Mouse (Mus musculus) liver, embryonic 14.5 days (tissue): ENCODE measurements around the gene Klk1b16. TPM values are rescaled to one million over a fixed set of nuclear protein-coding genes. Genes with fewer than 3 reads are reported as not detected.
"Not testable (repeated sequence)": the region's sequence is repeated elsewhere in the genome, so short reads cannot be mapped to it uniquely, and the experiment has no call there.

Experiments
- ATAC-seq: fragments of 200-750 bp; cut with Nextera tagmentation; 2 replicates; pipeline ENCODE4 v1.8.0; 2017; ENCODE audit warnings: moderate number of reproducible peaks, mild to moderate bottlenecking, moderate library complexity; ENCODE audit not compliant: insufficient read depth
- DNase-seq, 3 experiments: peaks; one replicate each; pipeline ENCODE4 v3.0.0-alpha.2; 2012 to 2013; ENCODE audit warnings: low read depth in 3 of 3, low spot score in 3 of 3
- H3K27ac ChIP-seq: fragments of 300-500 bp; sonication (generic); 2 replicates; pipeline ENCODE4 v1.5.1; 2014; ENCODE audit warnings: moderate library complexity, mild to moderate bottlenecking, control low read depth, inconsistent platforms
- H3K27me3 ChIP-seq: fragments of 300-500 bp; sonication (generic); 2 replicates; pipeline ENCODE4 v1.6.1; 2014; ENCODE audit warnings: mild to moderate bottlenecking, low read length, moderate library complexity; ENCODE audit not compliant: control insufficient read depth, insufficient read depth
- H3K36me3 ChIP-seq: fragments of 300-500 bp; sonication (generic); replicated peaks from 2 replicates; pipeline ENCODE4 v1.6.1; 2014; ENCODE audit warnings: low read depth; ENCODE audit not compliant: control insufficient read depth, insufficient read depth
- H3K4me1 ChIP-seq, 2 experiments: fragments of 200-500 bp in 1 of 2; fragments of 300-500 bp in 1 of 2; sonication (generic) in 1 of 2; replicated peaks; 2 replicates each; pipeline ENCODE4 v1.6.1; 2012 to 2014; ENCODE audit warnings: antibody characterized with exemption in 1 of 2, inconsistent platforms in 1 of 2, low read length in 1 of 2; ENCODE audit not compliant: control insufficient read depth in 2 of 2, insufficient read depth in 2 of 2
- H3K4me2 ChIP-seq: fragments of 300-500 bp; sonication (generic); 2 replicates; pipeline ENCODE4 v1.6.1; 2014; ENCODE audit warnings: low read depth, mild to moderate bottlenecking, control low read depth, moderate library complexity
- H3K4me3 ChIP-seq, 2 experiments: fragments of 200-500 bp in 1 of 2; fragments of 300-500 bp in 1 of 2; sonication (generic) in 1 of 2; 2 replicates each; pipeline ENCODE4 v1.5.1; 2012 to 2014; ENCODE audit warnings: low read depth in 2 of 2, low read length in 2 of 2, mild to moderate bottlenecking in 2 of 2, control low read depth in 1 of 2, inconsistent platforms in 1 of 2, moderate library complexity in 1 of 2; ENCODE audit not compliant: insufficient read depth in 1 of 2
- H3K9ac ChIP-seq: fragments of 300-500 bp; sonication (generic); replicated peaks from 2 replicates; pipeline ENCODE4 v1.6.1; 2014; ENCODE audit warnings: mild to moderate bottlenecking, control low read depth, moderate library complexity
- H3K9me3 ChIP-seq: fragments of 300-500 bp; sonication (generic); 2 replicates; pipeline ENCODE4 v1.6.1; 2016; ENCODE audit warnings: low read length, mixed read lengths; ENCODE audit not compliant: control insufficient read depth
- CTCF ChIP-seq: IDR thresholded peaks from 2 replicates; pipeline ENCODE4 v1.5.1; 2016; ENCODE audit warnings: antibody characterized with exemption, low read depth, control low read depth
- EP300 ChIP-seq: IDR thresholded peaks from 2 replicates; pipeline ENCODE4 v1.6.1; 2016; ENCODE audit warnings: antibody characterized with exemption, low read depth
- WGBS: fragments of 180-500 bp; shearing (Covaris S2); extraction: QIAGEN DNeasy Blood & Tissue Kit; methylation state at CpG from one replicate; pipeline ENCODE4 v1.1.7; 2014; ENCODE audit not compliant: insufficient replicate concordance; 5-methylcytosine and 5-hydroxymethylcytosine counted together
- polyA plus RNA-seq, 2 experiments: library from polyadenylated mRNA; depleted of rRNA in 1 of 2; stranded (reverse) in 1 of 2; unstranded in 1 of 2; fragments of >200 nt; fragmentation: Nextera tagmentation in 1 of 2; extraction: Ambion mirVana in 1 of 2; gene quantifications; 2 replicates each; pipeline versions ENCODE4 v1.2.1 to v1.2.3; 2012 to 2014

Klk1b16 gene
- polyA plus RNA-seq (2012; rRNA removed) (not detected in 2 replicates), polyA plus RNA-seq (2014; fragmentation: Nextera tagmentation; extraction: Ambion mirVana) (not detected in 2 replicates)

- TF ChIP-seq EP300, result no peak
- TF ChIP-seq CTCF, result no peak
- no peak within 1 kb of the TSS for H3K27ac ChIP-seq
- no peaks in the 10 kb centered on the region for H3K36me3 ChIP-seq
- no peaks in the 10 kb centered on the region for H3K27me3 ChIP-seq
- ATAC-seq, result no peak
- no peaks in the 10 kb centered on the region for H3K4me1 ChIP-seq
- H3K4me3 ChIP-seq, result no peak within 1 kb of the TSS
- H3K9me3 ChIP-seq, result no peaks in the 10 kb centered on the region
- H3K4me2 ChIP-seq, result no peak within 1 kb of the TSS
- no peak for DNase-seq
- no peak within 1 kb of the TSS for H3K9ac ChIP-seq
- WGBS, result 67% methylated on average over 3 of the region's 3 CpGs
Observed at GRCm38 (mm10) chr7:44136467-44136866, at the start of gene Klk1b16. Klk1b16 (plus strand) TSS chr7:44136767.

- H3K4me2 ChIP-seq, result no peak overlapping the region
- no peaks in the 10 kb centered on the region for H3K4me1 ChIP-seq
- H3K36me3 ChIP-seq, result no peaks in the 10 kb centered on the region
- no peaks in the 10 kb centered on the region for H3K9me3 ChIP-seq
- no peak for DNase-seq
- ATAC-seq, result no peak
- H3K27me3 ChIP-seq, result no peaks in the 10 kb centered on the region
- H3K9ac ChIP-seq, result no peak overlapping the region
- TF ChIP-seq EP300 (no peak), CTCF (no peak)
- WGBS, result 53% methylated on average over 1 of the region's 1 CpGs
- no peak overlapping the region for H3K4me3 ChIP-seq
- H3K27ac ChIP-seq, result no peak overlapping the region
Observed at GRCm38 (mm10) chr7:44096111-44096510, 40.5 kb upstream of the Klk1b16 start.

- H3K36me3 ChIP-seq, H3K27me3 ChIP-seq, H3K27ac ChIP-seq, H3K4me2 ChIP-seq, DNase-seq, H3K9me3 ChIP-seq, H3K4me1 ChIP-seq, H3K9ac ChIP-seq, ATAC-seq, H3K4me3 ChIP-seq: not testable (repeated sequence)
- 68% methylated on average over 3 of the region's 3 CpGs for WGBS
Observed at GRCm38 (mm10) chr7:44102028-44102427, 34.5 kb upstream of the Klk1b16 start, which contains the start of gene Klk1b21. Klk1b21 (plus strand) TSS chr7:44102328.

- TF ChIP-seq CTCF (no peak), EP300 (no peak)
Observed at GRCm38 (mm10) chr7:44112373-44112772, 24.2 kb upstream of the Klk1b16 start, which contains the start of gene Klk1b22. Klk1b22 (plus strand) TSS chr7:44112673.

GRCm38 (mm10) chr7:44123445-44123844 is 13.1 kb upstream of the Klk1b16 start:
- no peaks in the 10 kb centered on the region for H3K9me3 ChIP-seq
- no peak for ATAC-seq
- H3K27me3 ChIP-seq, result no peaks in the 10 kb centered on the region
- H3K4me1 ChIP-seq, result no peaks in the 10 kb centered on the region
- no peak for DNase-seq
- no peaks in the 10 kb centered on the region for H3K36me3 ChIP-seq
- H3K27ac ChIP-seq, result no peak overlapping the region
- no peak overlapping the region for H3K4me2 ChIP-seq
- no peak overlapping the region for H3K9ac ChIP-seq
- WGBS, result 68% methylated on average over 6 of the region's 6 CpGs
- TF ChIP-seq CTCF (no peak), EP300 (no peak)
- H3K4me3 ChIP-seq, result no peak overlapping the region

More at GRCm38 (mm10) chr7:44112373-44112772, 24.2 kb upstream of the Klk1b16 start, which contains the start of gene Klk1b22:
- Histone ChIP-seq H3K4me3 (no peak within 1 kb of the TSS), H3K9me3 (no peaks in the 10 kb centered on the region), H3K27ac (no peak within 1 kb of the TSS), H3K36me3 (no peaks in the 10 kb centered on the region), H3K9ac (no peak within 1 kb of the TSS), H3K4me1 (no peaks in the 10 kb centered on the region), H3K4me2 (no peak within 1 kb of the TSS), H3K27me3 (no peaks in the 10 kb centered on the region)
- ATAC-seq (no peak), DNase-seq (no peak)
- WGBS, result 35% methylated on average over 4 of the region's 4 CpGs
